Mouse (Mus musculus): ENCODE data around the gene Pcyt2.

The Pcyt2 gene

GRCm38 (mm10) chr11:120565114-120565513 lies 52.6 kb downstream of the Pcyt2 start:
- DNase-seq (ENCODE audit: low read depth, low spot score) = no peak

DNA sequence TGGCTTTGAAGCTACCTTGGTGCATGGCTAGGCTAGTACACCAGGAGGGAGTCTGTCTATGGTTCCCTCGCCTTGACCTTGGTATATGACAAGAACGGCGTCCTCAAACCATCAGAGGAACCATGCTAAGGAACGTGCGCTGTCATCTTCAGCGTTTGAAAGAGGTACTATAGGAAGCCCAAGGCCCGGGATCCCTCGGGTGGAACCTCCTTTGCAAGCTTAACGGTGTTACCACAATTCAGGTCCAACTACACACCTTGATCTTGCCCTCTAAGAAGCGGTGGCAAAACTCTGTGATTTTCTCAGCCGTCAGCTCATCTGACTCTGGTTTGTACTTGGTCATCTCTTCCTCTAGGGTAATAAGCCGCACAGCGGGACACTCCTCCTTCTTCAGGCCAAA lies 54.8 kb downstream of the Pcyt2 start:
- no peak for DNase-seq (ENCODE audit: low read depth, low spot score)

DNA sequence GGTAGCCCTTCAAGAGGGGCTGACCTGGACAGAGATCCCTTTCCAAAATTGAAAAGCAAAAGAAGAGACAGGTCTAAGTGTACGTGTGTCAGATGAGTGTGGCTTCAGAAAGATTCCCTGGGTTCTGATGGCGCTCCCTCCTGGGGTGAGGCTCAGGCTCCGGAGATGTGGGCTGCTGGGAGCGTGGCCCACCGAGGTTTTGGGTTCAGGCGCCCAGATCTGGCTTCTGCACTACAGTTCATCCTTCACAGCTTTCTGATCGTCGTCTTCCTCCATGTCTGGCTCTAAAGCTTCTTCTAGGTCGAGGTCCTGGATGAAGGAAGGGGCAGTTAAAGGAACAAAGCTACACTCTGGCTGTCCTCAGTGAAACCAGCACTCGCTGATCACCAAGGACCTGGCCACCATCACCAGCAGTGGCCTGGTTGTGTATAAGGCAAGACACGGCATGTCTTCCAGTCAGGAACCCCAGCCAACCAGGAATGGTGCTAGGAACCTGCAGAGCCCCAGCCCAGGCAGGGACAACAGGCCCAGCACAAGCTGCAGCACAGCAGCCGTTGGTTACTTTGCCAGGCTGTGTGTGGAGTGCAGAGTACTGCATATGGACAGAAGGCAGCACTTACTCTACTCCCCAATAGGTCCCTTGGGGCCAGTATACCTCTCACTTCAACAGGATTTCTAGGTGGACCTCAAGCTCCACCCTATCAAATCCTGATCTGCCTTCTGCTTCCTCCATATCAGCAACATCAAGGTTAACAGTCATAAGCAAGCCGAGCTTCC lies 56.6 kb downstream of the Pcyt2 start:
- DNase-seq (ENCODE audit: low read depth, low spot score) = no peak
